Mouse (Mus musculus): ENCODE data around the gene Pgpep1l.

Gene Pgpep1l

GRCm38 (mm10) chr7:68213842-68214241 lies 50.2 kb downstream of the Pgpep1l start:
- DNase-seq (ENCODE audit: low read depth), result no peak

GRCm38 (mm10) chr7:68211883-68212282 lies 52.1 kb downstream of the Pgpep1l start:
- DNase-seq (ENCODE audit: low read depth), result no peak

- DNase-seq (ENCODE audit: low read depth), result no peak
Observed at GRCm38 (mm10) chr7:68210417-68210816, 53.6 kb downstream of the Pgpep1l start.

GRCm38 (mm10) chr7:68209039-68209438 lies 55.0 kb downstream of the Pgpep1l start:
- no peak for DNase-seq (ENCODE audit: low read depth)

- DNase-seq (ENCODE audit: low read depth), result no peak
Observed at GRCm38 (mm10) chr7:68205776-68206427, 58.1 kb downstream of the Pgpep1l start.

GRCm38 (mm10) chr7:68199609-68200008 lies 64.4 kb downstream of the Pgpep1l start:
- no peak for DNase-seq (ENCODE audit: low read depth)

- DNase-seq (ENCODE audit: low read depth), result no peak
Observed at GRCm38 (mm10) chr7:68193958-68194695, 69.9 kb downstream of the Pgpep1l start.

GRCm38 (mm10) chr7:68189691-68190456 lies 74.2 kb downstream of the Pgpep1l start:
- peak; percentile 24 for DNase-seq (ENCODE audit: low read depth)

- DNase-seq (ENCODE audit: low read depth), result peak; percentile 73
Observed at GRCm38 (mm10) chr7:68189211-68189610, 74.8 kb downstream of the Pgpep1l start.

Data from c-Kit-positive CD71-positive TER-119-negative erythroid progenitor cells, embryonic 14.5 days (primary cell).